Mouse (Mus musculus) liver, embryonic 14.5 days (tissue): ENCODE measurements at regions not wholly inside any gene's neighbourhood (a gene's known extent, or its start where the extent isn't known, plus 50 kb on each side); places are given as distances from the start of the nearest gene placed in this dataset.

Experiments used
- ATAC-seq: fragments of 200-750 bp; cut with Nextera tagmentation; 2 replicates; pipeline ENCODE4 v1.8.0; 2017; ENCODE audit warnings: moderate number of reproducible peaks, mild to moderate bottlenecking, moderate library complexity; ENCODE audit not compliant: insufficient read depth
- DNase-seq, 3 experiments: peaks; one replicate each; pipeline ENCODE4 v3.0.0-alpha.2; 2012 to 2013; ENCODE audit warnings: low read depth in 3 of 3, low spot score in 3 of 3
- H3K27ac ChIP-seq: fragments of 300-500 bp; sonication (generic); 2 replicates; pipeline ENCODE4 v1.5.1; 2014; ENCODE audit warnings: moderate library complexity, mild to moderate bottlenecking, control low read depth, inconsistent platforms
- H3K27me3 ChIP-seq: fragments of 300-500 bp; sonication (generic); 2 replicates; pipeline ENCODE4 v1.6.1; 2014; ENCODE audit warnings: mild to moderate bottlenecking, low read length, moderate library complexity; ENCODE audit not compliant: control insufficient read depth, insufficient read depth
- H3K36me3 ChIP-seq: fragments of 300-500 bp; sonication (generic); replicated peaks from 2 replicates; pipeline ENCODE4 v1.6.1; 2014; ENCODE audit warnings: low read depth; ENCODE audit not compliant: control insufficient read depth, insufficient read depth
- H3K4me1 ChIP-seq, 2 experiments: fragments of 200-500 bp in 1 of 2; fragments of 300-500 bp in 1 of 2; sonication (generic) in 1 of 2; replicated peaks; 2 replicates each; pipeline ENCODE4 v1.6.1; 2012 to 2014; ENCODE audit warnings: antibody characterized with exemption in 1 of 2, inconsistent platforms in 1 of 2, low read length in 1 of 2; ENCODE audit not compliant: control insufficient read depth in 2 of 2, insufficient read depth in 2 of 2
- H3K4me2 ChIP-seq: fragments of 300-500 bp; sonication (generic); 2 replicates; pipeline ENCODE4 v1.6.1; 2014; ENCODE audit warnings: low read depth, mild to moderate bottlenecking, control low read depth, moderate library complexity
- H3K4me3 ChIP-seq, 2 experiments: fragments of 200-500 bp in 1 of 2; fragments of 300-500 bp in 1 of 2; sonication (generic) in 1 of 2; 2 replicates each; pipeline ENCODE4 v1.5.1; 2012 to 2014; ENCODE audit warnings: low read depth in 2 of 2, low read length in 2 of 2, mild to moderate bottlenecking in 2 of 2, control low read depth in 1 of 2, inconsistent platforms in 1 of 2, moderate library complexity in 1 of 2; ENCODE audit not compliant: insufficient read depth in 1 of 2
- H3K9ac ChIP-seq: fragments of 300-500 bp; sonication (generic); replicated peaks from 2 replicates; pipeline ENCODE4 v1.6.1; 2014; ENCODE audit warnings: mild to moderate bottlenecking, control low read depth, moderate library complexity
- H3K9me3 ChIP-seq: fragments of 300-500 bp; sonication (generic); 2 replicates; pipeline ENCODE4 v1.6.1; 2016; ENCODE audit warnings: low read length, mixed read lengths; ENCODE audit not compliant: control insufficient read depth
- CTCF ChIP-seq: IDR thresholded peaks from 2 replicates; pipeline ENCODE4 v1.5.1; 2016; ENCODE audit warnings: antibody characterized with exemption, low read depth, control low read depth
- EP300 ChIP-seq: IDR thresholded peaks from 2 replicates; pipeline ENCODE4 v1.6.1; 2016; ENCODE audit warnings: antibody characterized with exemption, low read depth
- WGBS: fragments of 180-500 bp; shearing (Covaris S2); extraction: QIAGEN DNeasy Blood & Tissue Kit; methylation state at CpG from one replicate; pipeline ENCODE4 v1.1.7; 2014; ENCODE audit not compliant: insufficient replicate concordance; 5-methylcytosine and 5-hydroxymethylcytosine counted together

DNA sequence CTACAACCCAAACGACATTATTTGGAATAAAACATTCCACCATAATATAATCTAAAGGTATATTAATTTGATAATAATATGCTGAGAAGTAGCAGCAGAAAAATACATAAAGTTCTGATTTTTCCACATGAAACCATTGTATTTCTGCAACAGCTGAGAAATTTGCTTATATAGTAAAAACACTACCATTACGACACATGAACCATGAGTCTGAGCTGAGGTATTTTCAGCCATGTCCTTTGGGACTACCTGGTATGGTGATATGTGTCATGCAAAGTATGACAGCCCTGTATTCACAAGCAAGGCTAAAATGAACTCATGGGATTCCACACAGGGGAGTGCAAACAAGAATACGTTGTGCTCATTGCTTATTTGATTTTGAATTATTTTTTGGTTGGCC lies 311.7 kb downstream of the Otol1 start:
- ATAC-seq (no peak), DNase-seq (no peak)
- H3K4me2 ChIP-seq: no peak overlapping the region
- H3K9me3 ChIP-seq: no peaks in the 10 kb centered on the region
- H3K36me3 ChIP-seq: no peaks in the 10 kb centered on the region
- no peaks in the 10 kb centered on the region for H3K27me3 ChIP-seq
- no peak overlapping the region for H3K27ac ChIP-seq
- WGBS: 50% methylated on average over 3 of the region's 3 CpGs
- no peak overlapping the region for H3K4me3 ChIP-seq
- no peak for TF ChIP-seq EP300
- TF ChIP-seq CTCF: no peak
- H3K9ac ChIP-seq: no peak overlapping the region
- H3K4me1 ChIP-seq: no peaks in the 10 kb centered on the region

DNA sequence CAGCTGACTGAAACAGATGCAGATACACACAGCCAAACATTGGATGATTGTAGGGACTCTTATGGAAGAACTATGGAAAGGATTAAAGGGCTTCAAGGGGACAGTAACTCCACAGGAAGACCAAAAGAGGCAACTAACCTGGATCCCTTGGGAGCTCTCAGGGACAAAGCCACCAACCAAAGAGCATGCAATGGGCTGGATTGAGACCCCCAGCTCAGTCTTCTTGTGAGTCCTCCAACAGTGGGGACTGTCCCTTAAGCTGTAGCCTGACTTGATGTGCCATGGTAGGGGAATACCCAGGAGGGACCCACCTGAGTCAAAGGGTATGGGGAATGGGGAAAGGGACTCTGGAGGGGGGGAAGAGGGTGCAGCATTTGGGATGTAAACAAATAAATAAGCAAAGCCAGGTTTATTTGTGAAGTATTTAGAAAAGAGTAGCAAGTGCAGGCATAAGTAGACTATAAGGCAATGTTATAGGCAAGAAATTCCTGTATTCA lies 313.8 kb downstream of the Otol1 start:
- H3K9me3 ChIP-seq: no peaks in the 10 kb centered on the region
- no peak overlapping the region for H3K9ac ChIP-seq
- H3K4me3 ChIP-seq: no peak overlapping the region
- ATAC-seq: no peak
- no peak for DNase-seq
- H3K27me3 ChIP-seq: no peaks in the 10 kb centered on the region
- no peak overlapping the region for H3K4me2 ChIP-seq
- TF ChIP-seq EP300: no peak
- no peak for TF ChIP-seq CTCF
- H3K27ac ChIP-seq: no peak overlapping the region
- no peaks in the 10 kb centered on the region for H3K4me1 ChIP-seq
- H3K36me3 ChIP-seq: no peaks in the 10 kb centered on the region

DNA sequence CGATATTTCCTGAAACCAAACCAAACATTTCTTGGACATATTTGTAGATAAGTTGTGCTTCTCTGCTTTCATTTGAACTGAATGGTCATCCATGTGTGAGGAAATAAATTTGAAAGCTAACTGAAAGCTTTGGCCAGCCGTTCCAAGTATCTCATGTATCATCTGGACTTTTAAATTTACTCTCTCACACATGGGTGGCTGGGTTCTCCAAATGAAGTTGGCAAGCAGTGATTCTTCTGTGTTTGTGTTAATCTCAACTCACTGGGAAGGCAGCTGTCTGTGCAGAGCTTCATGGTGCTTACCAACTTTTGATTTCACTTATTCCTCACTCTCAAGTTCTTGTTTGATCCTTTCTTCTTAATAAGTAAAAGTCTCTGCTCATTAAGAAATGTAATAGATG lies 317.3 kb downstream of the Otol1 start:
- Histone ChIP-seq H3K27ac (no peak overlapping the region), H3K27me3 (no peaks in the 10 kb centered on the region), H3K4me1 (no peaks in the 10 kb centered on the region), H3K4me3 (no peak overlapping the region), H3K9me3 (no peaks in the 10 kb centered on the region), H3K4me2 (no peak overlapping the region), H3K36me3 (no peaks in the 10 kb centered on the region), H3K9ac (no peak overlapping the region)
- DNase-seq (no peak), ATAC-seq (no peak)
- TF ChIP-seq CTCF (no peak), EP300 (no peak)
- 59% methylated on average over 2 of the region's 2 CpGs for WGBS
